Mouse (Mus musculus): ENCODE measurements around the gene Gm49369.

Gm49369 gene

GRCm38 (mm10) chr7:142375261-142375724 is 7.2 kb downstream of the Gm49369 start:
- in situ Hi-C loops (cut with MboI; ENCODE audit: low pct_unique_long_range_greater_than_20kb in 1 of 2, low sequenced_read_pairs in 2 of 2, unreplicated experiment in 1 of 2), result no loop called here

GRCm38 (mm10) chr7:142374413-142375015 is 8.0 kb downstream of the Gm49369 start:
- in situ Hi-C loops (cut with MboI; ENCODE audit: low pct_unique_long_range_greater_than_20kb in 1 of 2, low sequenced_read_pairs in 2 of 2, unreplicated experiment in 1 of 2), result no loop called here

DNA sequence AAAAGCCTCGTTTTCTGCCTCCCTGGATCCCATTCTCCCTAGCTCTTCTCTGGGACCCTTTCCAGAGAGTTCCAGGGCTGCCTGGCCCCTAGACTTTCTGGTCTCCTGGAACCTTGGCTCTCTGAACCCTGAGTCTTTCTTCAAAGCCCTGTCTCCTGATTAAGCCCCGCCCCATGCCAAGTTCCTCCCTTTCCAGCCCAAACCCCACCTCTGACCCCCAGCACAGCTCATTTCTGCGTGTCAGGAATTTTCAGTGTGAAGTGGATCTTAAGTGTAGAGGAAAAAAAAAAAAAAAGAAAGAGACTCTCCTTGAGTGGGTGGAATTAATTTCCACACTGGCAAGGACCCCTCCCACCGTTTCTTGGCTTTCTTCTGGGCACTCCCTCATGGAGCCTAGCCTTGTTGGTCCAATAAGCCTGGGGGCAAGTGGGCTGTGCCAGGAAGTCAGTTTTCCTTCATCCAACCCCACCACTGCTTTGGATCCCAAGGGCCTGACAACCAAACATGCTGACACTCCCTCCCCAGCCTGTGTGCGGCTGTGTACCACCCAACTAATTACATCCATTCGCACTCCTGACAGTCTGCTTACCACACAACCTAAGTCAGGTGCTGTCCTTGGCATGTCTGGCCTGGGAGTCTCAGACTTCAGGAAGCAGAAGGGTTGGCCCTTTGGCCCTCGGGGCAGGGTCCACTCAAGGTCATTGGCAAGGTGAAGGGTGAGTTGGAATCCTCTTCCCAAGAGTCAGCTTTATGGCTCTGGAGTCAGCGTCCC is 8.6 kb downstream of the Gm49369 start, which contains the start of gene Ifitm10:
Gene Ifitm10, minus strand, starts transcription at position 113 of the 772 bp plus-strand sequence.
- in situ Hi-C loops (cut with MboI; ENCODE audit: low pct_unique_long_range_greater_than_20kb in 1 of 2, low sequenced_read_pairs in 2 of 2, unreplicated experiment in 1 of 2), result no loop called here

DNA sequence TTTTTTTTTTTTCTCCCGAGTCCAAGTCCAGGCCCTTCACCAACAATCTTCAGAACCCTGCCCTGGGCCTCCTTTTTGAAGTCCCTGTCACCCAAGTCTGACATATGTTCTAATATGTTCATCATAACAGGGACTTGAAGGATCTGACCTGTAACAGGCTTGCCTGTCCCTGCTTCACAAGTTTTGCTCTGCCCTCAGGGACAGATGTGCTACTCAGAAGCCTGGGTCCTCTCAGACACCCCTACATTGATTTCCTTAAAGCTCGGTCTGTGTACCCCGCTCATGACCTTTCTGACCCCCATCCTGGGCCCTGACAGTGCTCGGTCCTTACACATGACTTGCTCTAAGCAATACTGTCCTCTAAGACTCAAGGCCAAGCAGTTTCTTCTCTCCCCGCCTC is 9.4 kb downstream of the Gm49369 start:
- in situ Hi-C loops (cut with MboI; ENCODE audit: low pct_unique_long_range_greater_than_20kb in 1 of 2, low sequenced_read_pairs in 2 of 2, unreplicated experiment in 1 of 2), result no loop called here

DNA sequence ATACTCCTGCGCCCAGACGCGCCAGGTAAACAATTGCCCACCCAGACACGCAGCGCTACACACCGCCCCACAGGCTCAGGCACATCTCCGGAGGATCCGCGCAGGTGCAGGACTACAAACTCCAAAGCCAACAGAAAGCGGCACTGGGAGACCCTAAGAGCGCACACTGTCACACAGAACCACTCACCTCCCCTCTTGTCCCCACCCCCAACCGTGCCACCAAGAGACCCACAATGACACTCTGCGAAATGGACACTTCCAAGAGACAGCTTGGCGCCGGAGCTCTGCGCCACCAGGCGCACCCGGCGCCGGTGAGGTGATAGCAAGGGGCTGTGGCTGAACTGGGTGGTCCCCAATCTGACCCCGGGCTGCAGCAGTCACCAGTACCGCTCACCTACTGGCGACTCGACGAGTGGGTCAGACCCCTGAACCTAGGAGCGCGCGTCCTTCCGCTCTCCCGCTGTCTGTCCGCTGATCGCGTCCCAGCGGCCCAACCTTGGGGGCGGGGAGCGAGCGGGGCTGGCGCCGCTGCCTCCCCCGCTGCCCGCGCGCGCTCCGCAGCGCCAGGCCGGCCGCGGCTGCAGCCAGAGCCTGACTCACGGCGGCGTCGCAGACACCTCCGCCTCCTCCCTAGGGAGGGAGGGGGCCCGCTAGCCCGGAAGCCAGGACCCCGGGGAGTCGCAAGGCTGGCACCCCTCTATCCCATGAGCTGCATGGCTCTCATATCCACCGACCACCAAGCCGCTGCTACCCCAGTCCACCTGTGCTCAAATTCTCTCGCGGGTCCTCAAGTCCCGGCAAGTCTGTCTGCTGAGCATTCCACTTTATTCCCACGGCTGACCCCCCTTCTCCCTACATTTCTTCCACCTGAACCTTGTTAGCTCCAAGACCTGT is 10.5 kb downstream of the Gm49369 start:
- in situ Hi-C loops (cut with MboI; ENCODE audit: low pct_unique_long_range_greater_than_20kb in 1 of 2, low sequenced_read_pairs in 2 of 2, unreplicated experiment in 1 of 2), result no loop called here

DNA sequence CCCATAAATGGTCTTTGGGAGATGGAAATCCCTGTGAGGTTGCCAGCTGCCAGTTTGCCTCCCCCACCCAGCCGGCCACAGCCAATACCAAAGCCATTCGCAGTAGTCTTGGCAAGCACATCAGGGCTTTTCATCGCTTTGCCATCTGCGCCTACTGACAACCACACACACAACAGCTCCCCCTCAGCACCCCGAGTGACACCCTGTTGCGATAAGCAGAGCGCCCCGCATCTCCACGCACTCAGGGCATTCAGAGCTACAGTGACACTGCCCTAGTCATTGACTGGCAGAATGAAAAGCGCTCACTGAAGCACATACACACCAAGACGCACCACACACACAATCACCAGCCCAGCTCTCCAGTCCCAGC is 11.1 kb downstream of the Gm49369 start:
- in situ Hi-C loops (cut with MboI; ENCODE audit: low pct_unique_long_range_greater_than_20kb in 1 of 2, low sequenced_read_pairs in 2 of 2, unreplicated experiment in 1 of 2), result no loop called here

DNA sequence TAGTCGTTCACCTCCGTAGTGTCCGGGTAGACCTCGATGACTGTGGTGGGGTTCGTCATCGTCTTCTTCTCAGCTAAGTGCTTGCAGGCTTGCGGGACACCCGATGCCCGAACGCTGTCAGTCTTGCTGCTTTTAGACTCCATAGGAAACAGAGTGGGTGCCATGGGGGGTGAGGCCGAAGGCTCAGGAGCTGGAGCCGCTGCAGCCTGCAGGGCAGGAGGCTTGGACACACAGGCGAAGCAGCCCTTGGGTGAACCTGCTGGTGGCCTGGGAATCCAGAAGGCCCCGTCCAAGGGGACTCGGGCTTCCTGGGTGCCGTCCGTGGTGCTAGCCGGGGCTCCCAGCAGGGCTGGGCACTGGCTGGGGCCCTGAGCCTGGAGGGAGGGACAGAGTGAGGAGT is 11.5 kb downstream of the Gm49369 start:
- in situ Hi-C loops (cut with MboI; ENCODE audit: low pct_unique_long_range_greater_than_20kb in 1 of 2, low sequenced_read_pairs in 2 of 2, unreplicated experiment in 1 of 2), result no loop called here

DNA sequence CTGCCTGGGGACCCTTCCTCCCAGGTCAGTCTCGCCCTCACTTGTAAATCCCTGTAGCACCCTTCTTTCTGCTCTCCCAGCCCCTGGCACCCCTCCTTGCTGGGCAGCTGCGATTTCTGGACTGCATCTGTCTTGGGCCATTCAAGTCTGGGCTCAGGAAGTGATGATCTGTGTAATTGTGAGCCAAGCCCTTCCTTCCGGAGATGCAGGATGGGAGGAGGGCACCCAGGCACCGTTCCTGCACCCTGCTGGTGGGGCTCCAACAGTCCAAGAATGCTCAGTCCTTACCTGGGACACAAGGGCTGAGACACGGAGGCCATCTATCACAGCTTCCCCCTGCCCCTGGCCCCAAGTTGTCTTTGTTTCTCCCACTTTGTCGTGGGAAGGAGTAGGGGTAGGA is 12.6 kb downstream of the Gm49369 start:
- in situ Hi-C loops (cut with MboI; ENCODE audit: low pct_unique_long_range_greater_than_20kb in 1 of 2, low sequenced_read_pairs in 2 of 2, unreplicated experiment in 1 of 2), result no loop called here

GRCm38 (mm10) chr7:142368856-142369255 is 13.6 kb downstream of the Gm49369 start:
- in situ Hi-C loops (cut with MboI; ENCODE audit: low pct_unique_long_range_greater_than_20kb in 1 of 2, low sequenced_read_pairs in 2 of 2, unreplicated experiment in 1 of 2), result no loop called here

DNA sequence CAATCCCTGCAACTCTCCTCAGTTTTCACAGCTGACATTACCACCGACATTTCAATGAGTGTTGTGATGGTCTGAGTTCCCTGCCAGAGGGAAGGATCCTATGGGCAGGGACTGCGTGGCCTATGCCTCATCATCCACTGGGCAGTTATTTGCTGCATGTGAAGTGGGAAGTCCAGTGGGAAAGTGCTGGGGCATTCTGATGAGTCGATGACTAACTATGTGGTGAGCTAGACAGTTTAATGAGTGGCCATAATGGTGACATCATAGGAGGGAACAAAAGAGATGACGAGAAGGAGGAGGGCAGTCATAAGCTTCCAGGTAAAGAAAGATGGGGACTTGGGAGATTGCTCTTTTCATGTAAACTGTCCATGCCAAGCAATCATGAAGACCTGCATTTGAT is 19.4 kb downstream of the Gm49369 start:
- in situ Hi-C loops (cut with MboI; ENCODE audit: low pct_unique_long_range_greater_than_20kb in 1 of 2, low sequenced_read_pairs in 2 of 2, unreplicated experiment in 1 of 2), result no loop called here

DNA sequence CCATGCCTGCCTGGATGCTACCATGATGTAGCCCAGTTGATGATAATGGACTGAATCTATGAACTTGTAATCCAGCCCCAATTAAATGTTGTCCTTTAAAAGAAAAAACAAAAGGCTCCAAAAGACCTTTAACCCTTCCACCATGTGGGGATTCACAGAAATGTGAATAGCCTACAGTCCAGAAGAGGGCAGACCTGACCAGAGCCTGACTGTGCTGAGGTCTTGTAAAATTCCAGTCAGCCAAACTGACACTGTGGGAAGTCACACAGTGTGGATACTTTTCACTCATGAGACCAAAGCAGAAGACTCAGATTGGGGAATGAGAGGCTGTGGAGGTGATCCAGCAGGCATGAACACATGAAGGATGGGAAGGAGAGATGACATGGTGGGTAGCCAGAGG is 21.7 kb downstream of the Gm49369 start:
- in situ Hi-C loops (cut with MboI; ENCODE audit: low pct_unique_long_range_greater_than_20kb in 1 of 2, low sequenced_read_pairs in 2 of 2, unreplicated experiment in 1 of 2), result no loop called here

DNA sequence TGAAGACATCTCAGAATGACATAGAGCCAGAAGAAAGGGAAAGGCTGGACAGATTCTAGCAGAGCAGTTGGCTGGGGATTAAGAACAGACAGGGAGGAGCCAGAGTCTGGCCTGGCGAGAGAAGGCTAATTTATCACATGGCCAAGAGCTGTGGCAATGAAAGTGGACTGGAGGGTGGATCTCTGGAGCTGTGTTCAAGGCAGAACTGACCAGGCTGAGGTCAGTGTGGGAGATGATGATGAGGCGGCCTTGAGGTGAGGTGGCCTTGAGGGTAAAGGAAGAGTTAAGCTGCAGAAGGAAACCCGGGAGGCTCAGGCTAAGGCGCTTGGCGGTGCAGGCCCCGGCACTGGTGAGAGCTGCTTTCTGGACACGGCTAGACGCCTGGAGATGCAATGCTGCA is 23.3 kb downstream of the Gm49369 start:
- in situ Hi-C loops (cut with MboI; ENCODE audit: low pct_unique_long_range_greater_than_20kb in 1 of 2, low sequenced_read_pairs in 2 of 2, unreplicated experiment in 1 of 2), result no loop called here

GRCm38 (mm10) chr7:142357566-142357965 is 24.9 kb downstream of the Gm49369 start:
- in situ Hi-C loops (cut with MboI; ENCODE audit: low pct_unique_long_range_greater_than_20kb in 1 of 2, low sequenced_read_pairs in 2 of 2, unreplicated experiment in 1 of 2), result no loop called here

GRCm38 (mm10) chr7:142354661-142355233 is 27.7 kb downstream of the Gm49369 start:
- in situ Hi-C loops (cut with MboI; ENCODE audit: low pct_unique_long_range_greater_than_20kb in 1 of 2, low sequenced_read_pairs in 2 of 2, unreplicated experiment in 1 of 2), result no loop called here

- in situ Hi-C loops (cut with MboI; ENCODE audit: low pct_unique_long_range_greater_than_20kb in 1 of 2, low sequenced_read_pairs in 2 of 2, unreplicated experiment in 1 of 2), result no loop called here
Measured at GRCm38 (mm10) chr7:142353854-142354253, 28.6 kb downstream of the Gm49369 start.

- in situ Hi-C loops (cut with MboI; ENCODE audit: low pct_unique_long_range_greater_than_20kb in 1 of 2, low sequenced_read_pairs in 2 of 2, unreplicated experiment in 1 of 2), result no loop called here
Measured at GRCm38 (mm10) chr7:142351569-142351968, 30.9 kb downstream of the Gm49369 start.

DNA sequence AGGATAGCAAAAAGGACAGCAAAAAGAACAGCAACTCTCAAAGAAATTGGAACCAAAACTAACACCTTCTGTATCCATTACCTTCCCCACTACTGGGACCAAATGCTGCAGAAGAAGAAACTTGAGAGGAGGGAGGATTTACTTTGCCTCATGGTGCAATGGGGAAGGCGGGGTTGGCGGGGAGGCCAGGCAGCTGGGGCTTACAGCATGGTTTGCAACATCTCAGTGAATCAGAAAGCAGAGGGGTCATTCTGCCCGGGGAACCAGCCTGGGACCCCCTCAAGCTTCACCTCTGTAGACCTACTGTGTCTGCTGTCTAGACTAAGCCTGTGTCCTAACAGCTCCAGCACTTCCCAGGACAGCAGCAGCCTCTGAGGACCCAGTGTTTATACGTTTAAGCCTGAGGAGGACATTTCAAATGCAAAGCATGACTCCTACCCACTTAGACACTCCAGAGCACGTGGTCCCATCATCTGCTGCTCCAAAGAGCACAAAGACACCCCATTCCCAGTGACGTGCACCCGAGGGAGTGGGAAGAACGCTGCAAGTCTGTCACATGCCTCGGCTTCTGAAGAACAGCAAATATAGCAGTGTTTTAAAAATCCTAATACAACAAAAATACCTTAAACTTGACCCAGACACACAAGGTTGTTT is 33.0 kb downstream of the Gm49369 start:
- in situ Hi-C loops (cut with MboI; ENCODE audit: low pct_unique_long_range_greater_than_20kb in 1 of 2, low sequenced_read_pairs in 2 of 2, unreplicated experiment in 1 of 2), result loop anchor here in 1 of 2 experiments (25.0 kb wide), 1 partner anchor 338 kb away; no protein-coding TSS in a partner anchor

DNA sequence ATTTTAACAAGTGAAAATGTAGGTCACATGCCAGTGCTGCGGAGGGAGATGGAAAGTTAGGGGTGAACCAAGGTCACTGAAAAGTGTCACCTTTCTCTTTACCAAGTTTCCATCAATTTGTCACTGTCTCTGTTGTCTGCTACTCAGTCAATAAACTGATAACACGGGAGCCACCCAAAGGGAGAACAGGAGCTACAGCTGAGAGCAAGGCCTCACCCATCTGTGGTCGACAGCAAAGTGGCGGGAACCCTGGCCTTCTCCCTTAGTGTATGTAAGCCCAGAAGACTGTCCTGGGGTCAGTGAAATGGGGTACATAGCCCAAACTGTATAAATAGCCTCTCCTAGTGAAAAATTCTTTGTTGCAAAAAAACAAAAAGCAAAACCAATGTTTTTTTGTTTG is 34.9 kb downstream of the Gm49369 start:
- in situ Hi-C loops (cut with MboI; ENCODE audit: low pct_unique_long_range_greater_than_20kb in 1 of 2, low sequenced_read_pairs in 2 of 2, unreplicated experiment in 1 of 2), result loop anchor here in 1 of 2 experiments (25.0 kb wide), 1 partner anchor 340 kb away; no protein-coding TSS in a partner anchor
